Mouse (Mus musculus) fat pad, adult 2 months (tissue): Measurements from ENCODE around the gene Trmu.
"Not testable (repeated sequence)": the region's sequence is repeated elsewhere in the genome, so short reads cannot be mapped to it uniquely, and the experiment has no call there.

Experiments
- DNase-seq: peaks from one replicate; pipeline ENCODE4 v3.0.0-alpha.2; 2011; ENCODE audit warnings: low read depth, low spot score; ENCODE audit errors: extremely low read depth

The Trmu gene

DNA sequence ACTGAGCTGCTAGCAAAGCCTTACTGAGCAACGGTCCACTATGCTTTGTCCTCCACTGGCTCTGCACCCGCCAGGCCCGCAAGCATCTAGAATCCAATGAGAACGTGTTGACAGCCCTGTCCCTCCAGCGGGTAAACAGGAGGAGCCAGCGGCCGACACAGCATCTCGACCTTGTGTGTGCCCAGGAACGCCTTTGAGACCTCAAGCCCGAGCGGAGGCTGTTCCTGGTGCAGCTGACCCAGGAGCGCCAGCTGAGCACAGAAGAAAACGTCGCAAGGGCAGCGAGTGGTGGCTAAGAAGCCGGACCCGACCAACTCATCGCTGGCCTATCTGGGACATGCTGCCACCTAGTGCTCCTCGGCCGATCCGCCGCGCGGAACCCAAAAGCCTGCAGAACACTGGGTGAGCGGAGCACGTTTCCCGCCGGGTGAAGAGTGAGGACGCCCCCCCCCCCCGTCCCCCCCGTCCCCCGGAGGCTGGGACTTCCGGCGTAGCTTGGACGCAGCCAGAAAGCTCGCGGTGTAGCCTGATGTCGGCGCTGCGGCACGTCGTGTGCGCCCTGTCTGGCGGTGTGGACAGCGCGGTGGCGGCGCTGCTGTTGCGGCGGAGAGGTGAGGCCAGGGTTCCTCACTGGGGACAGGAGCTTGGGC, at the start of gene Trmu:
TSS of gene Trmu (plus strand) at position 465 of the 650 bp plus-strand sequence.
- no peak for DNase-seq

DNA sequence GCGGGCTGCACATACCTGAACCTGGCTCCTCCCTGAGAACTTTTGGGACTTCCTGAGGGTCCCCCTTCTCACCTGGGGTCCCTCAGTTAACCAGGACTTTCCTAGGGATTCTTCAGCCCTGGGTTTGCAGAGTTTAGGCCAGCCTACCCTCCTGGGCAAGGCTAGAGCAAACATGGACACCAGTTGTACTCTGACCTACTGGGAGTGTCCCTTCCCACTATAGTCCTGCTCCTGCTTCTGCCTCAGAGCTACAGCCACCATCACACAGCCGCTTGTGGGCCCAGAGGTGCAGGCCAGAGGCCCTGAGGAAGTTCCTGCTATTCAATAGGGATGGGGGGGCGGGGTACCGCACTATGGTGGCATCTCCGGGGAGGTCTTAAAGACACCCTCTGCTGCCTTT, 49.6 kb upstream of the Trmu start:
- no peak for DNase-seq

DNA sequence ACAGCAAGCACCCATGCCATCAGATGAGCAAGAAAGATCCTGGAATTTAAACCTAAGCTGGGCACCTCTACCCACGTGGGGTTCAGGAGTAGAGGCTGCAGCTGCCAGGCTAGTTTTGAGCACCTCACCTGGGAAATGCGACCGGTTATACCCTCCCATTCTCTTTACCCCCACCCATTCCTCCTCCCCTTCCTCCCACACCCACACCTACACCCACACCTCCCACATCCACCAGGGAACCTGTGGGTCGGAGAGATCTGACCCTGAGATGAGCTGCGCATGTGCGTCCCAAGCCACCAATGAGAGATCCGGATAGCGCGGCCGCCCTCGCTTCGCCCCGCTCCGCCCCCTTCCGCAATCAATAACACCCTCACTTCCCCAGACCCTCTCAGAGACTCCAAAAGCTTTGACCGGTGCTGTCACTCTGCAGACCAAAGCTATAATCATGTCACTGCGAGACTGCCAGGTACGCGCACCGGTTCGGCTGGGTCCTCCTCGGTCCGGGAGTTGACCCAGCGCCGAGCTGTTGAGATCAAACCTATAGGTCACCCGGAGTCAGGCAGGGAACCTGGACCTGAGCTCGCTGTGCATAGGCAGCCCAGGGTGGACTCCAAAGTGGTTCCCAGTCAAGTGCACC, 47.0 kb upstream of the Trmu start, which contains the start of gene Ttc38:
TSS of gene Ttc38 (plus strand) at position 353 of the 637 bp plus-strand sequence.
- no peak for DNase-seq

DNA sequence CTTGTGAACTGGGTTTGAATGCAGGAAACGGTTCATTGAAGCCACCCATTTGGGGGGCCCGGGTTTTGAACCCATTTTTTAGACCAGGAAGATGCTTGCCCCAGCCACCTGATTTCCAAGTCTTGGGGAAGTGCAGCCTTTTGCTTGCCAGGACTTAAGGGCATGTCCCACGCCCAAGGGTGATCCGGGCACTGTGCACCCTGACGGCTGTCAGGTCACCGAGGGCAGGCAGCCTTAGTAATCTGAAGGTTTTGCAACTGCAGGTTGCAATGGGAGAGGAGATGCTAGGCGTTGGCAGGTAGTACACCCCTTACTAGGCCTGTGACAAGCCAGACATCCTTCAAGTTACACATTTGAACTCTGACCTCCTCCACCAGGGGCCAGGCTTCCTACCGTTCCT, 46.5 kb upstream of the Trmu start:
- DNase-seq: no peak

GRCm38 (mm10) chr15:85835335-85835734, 43.8 kb upstream of the Trmu start:
- no peak for DNase-seq

- DNase-seq: no peak
These were observed 42.2 kb upstream of the Trmu start for GRCm38 (mm10) chr15:85836887-85837286.

GRCm38 (mm10) chr15:85840983-85841382, 38.1 kb upstream of the Trmu start:
- no peak for DNase-seq

- no peak for DNase-seq
These were observed 37.2 kb upstream of the Trmu start for GRCm38 (mm10) chr15:85841796-85842360.

GRCm38 (mm10) chr15:85845071-85845470, 34.0 kb upstream of the Trmu start:
- DNase-seq: no peak

DNA sequence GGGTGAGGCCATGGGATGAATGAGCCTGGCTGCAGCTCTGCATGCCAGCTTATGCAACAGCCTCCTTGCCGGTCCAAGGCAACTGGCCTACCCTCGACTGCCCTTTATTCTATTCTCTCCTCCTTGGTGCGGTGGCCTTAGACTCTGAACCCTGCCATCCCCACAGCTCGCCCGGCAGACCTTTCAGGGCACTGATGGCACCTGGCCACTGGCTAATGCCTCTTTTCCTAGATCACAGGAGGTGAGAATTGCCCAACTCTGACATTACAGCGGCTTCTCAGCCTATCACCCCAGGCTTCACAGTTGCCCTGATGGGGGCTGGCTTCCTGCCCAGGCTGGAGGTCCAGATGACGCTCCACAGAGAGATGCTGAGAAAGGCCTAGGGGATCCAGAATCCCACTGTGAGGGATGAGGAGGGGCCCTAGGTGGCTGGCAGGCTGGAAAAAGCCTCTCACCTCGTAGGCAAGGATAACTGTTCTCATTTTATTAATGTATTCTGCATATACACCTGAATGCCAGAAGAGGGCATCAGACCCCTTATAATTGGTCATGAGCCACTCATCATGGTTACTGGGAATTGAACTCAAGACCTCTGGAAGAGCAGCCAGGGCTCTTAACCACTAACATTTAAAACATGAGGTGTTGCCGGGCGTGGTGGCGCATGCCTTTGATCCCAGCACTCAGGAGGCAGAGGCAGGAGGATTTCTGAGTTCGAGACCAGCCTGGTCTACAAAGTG, 27.3 kb upstream of the Trmu start:
- no peak for DNase-seq

DNA sequence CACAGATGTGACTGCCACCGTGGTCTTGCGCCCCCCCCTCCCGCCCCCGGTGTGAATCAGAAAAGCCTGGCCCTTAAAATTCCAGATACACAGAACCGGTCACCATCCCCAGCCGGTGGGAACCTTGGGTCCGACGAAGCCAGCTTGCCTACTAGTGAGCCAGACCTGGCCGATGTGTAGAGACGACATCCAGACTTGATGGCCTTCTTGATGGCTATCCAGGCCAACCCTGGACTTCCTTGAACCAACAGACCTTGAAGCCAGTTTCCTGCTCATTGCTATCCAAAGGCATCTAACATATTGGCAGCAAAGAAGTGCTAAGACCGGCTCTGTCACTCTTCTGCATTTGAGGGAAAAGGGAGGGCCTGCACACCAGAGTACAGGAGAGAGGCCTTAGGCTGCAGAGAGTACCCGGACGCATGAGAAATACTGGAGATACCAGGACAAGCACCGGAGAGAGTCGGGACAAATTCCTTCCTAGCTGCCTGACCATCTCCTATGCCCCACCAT, 20.1 kb upstream of the Trmu start:
- DNase-seq: no peak

DNA sequence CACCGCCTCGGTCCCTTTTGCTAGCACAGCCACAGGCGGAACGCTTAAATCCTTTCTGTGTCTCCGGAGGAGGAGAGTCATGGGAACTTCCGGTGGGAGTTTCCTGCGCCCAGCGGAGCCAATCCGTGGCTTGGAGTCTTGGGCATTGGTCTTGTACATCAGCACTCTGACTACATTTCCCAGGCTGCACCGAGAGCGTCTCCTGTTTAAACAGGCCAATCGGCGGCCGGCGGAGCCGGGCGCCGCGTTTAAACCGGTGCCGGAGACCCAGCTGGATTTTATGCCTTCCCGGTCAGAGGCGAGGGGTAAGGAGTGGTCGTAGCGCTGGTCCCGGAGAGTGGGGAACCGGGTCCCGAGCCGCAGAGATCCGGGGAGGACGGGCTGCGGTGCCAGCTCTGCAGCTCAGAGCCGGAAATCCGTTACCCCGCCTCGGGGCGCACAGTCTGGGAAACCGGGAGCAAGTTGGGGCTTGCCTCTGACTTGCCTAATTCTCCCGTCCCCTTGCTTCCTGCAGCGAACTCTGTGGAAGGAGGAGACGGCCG, 19.6 kb upstream of the Trmu start, which contains the start of gene Gtse1:
TSS of gene Gtse1 (plus strand) at position 256 of the 542 bp plus-strand sequence.
- peak; percentile 89 for DNase-seq

- not testable (repeated sequence) for DNase-seq
These were observed 13.2 kb upstream of the Trmu start for GRCm38 (mm10) chr15:85865913-85866312.

DNA sequence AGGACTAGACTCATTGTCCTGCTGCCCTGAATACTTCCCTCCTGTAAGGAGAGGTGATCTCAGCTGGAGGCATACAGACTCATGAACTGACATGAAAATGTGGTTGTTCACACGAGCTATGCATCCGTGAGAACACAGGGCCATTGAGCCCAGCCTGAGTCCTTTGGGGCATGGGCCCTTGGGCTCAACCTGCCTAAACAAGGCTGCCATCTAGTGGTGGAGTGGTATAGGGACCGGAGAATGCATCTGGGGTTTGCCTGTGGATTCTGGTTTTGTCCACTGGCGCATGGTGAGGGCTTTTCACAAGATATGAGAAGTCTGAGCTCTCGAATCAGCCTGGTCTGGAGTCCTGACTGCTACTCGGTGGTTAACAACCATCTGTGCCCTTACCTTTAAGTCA, 11.4 kb upstream of the Trmu start:
- DNase-seq: no peak

DNA sequence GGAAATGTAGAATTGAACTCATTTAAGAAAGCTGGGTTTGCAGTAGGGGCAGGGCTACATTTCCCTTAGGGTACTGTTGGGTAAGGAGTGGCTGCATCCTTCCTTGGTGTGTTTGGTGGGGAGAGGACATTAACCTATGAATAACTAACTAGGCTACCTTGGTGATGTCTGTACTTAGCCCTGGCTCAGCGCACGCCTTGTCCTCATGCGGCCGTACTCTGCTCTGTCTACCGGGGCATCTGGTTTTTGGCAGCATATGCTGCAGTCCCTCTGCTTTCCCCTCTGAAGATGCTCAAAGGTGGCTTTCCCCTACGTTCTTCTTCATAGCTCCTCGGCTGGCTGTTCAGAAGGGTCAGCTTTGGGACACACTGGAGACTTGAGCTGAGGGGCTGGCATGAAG, 1.8 kb upstream of the Trmu start:
- no peak for DNase-seq

GRCm38 (mm10) chr15:85879498-85879895, 385 bp downstream of the Trmu start:
- DNase-seq: no peak

GRCm38 (mm10) chr15:85885606-85886005, 6.5 kb downstream of the Trmu start:
- no peak for DNase-seq

DNA sequence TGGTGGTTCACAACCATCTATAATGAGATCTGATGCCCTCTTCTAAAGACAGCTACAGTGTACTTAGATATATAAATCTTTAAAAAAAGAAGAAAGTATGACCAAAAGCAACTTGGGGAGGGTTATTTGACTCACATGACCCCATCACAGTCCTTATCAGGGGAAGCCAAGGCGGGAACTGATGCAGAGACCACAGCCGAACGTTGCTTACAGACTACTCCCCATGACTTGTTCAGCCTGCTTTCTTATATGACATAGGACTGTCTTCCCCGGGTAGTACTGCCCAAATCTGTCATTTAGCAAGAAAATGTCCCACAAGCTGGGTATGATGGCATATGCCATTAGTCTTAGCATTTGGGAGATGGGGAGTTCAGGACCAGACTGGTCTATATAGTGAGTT, 10.1 kb downstream of the Trmu start:
- no peak for DNase-seq

DNA sequence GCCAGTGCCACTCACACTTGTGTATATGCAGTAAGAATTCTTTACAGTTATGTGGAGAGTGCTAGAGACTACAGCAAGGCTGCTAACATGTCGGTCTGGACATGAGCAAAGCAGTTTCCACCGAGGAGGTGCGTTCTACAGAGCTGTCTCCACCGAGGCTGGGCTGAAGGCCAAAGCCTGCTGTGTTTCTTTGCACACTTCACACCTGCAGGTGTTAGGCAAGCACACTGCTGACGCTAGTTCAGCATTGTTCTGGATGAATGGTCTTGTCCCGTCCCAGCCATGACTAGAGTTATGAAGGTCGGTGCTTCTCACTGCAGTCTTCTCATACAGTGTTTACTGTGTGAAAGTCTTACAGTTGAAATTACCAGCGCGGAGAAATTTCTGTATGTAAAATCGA, 12.9 kb downstream of the Trmu start:
- no peak for DNase-seq

DNA sequence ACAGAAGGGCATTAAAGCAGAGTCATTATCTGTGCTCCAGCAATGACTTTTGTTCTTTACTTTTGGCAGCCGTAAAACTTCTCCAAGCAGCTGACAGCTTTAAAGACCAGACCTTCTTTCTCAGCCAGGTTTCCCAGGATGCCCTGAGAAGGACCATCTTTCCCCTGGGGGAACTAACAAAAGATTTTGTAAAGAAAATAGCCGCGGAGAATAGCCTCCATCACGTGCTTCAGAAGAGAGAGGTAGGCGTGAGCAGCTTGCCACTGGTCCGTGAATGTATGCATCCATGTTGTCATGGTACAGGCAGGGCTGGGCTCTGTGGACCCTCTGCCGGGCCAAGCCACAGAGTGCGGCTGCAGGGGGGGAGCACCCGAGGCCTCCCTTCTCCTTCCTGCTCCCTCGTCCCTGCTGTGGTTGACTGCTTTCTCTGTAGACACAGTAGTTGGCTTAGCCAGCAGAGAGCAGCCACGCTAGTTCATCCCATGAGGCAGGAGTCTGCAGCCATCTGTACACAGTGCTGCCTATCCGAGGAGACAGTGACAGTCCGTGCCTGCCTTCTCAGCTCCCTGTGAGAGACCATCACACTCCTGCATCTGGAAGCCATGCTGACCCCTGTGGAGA, 13.5 kb downstream of the Trmu start:
- no peak for DNase-seq

- no peak for DNase-seq
These were observed 14.8 kb downstream of the Trmu start for GRCm38 (mm10) chr15:85893871-85894270.
